Comparison of ENCODE assay signal across 13 mouse cellular contexts in the genomic region with DNA sequence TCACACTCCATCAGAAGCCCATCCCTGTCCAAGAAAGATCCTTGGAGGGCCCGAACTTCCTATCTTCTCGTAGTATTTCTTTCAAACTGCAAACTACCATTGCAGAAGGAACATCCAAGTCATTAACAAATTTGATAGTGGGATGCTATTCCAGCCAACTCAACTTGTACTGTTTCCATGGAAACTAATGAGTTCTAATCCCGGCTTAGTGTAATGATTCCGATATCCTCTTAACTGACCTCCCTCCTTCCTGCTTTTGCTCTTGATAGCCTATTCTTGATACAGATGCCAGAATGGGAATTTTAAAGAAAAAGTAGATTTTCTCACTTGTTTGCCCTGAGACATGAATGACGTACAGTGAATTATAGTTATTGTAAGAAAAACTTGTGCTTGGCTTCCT.
DNase-seq lines count a peak whose midpoint lies in the region; ATAC-seq and TF ChIP-seq lines count a peak whose summit lies in the region.
"Had no signal": no experiment of that assay in that cellular context is flagged by ENCODE, and none has a peak within 500 bp of the region (broad histone marks: within the 10 kb centered on the region; RNA-seq: fewer than 3 reads in every experiment).

No protein-coding gene starts in this region.

- no peak for DNase-seq in lung, postnatal 36 days
- no peak for DNase-seq in left cerebral cortex, postnatal 36 days (ENCODE audit: low spot score in 2 of 2)
- no peak for DNase-seq in liver, embryonic 11.5 days (ENCODE audit: low spot score)
- DNase-seq: adrenal gland, adult 8-10 months; cerebellum, adult 2 months; kidney, adult 8-10 months; right cerebral cortex, postnatal 4 days had no signal

- peaks cover 13% of the 10 kb centered on the region for H3K4me1 ChIP-seq in lung, embryonic 15.5 days
- peaks cover 15% of the 10 kb centered on the region for H3K4me1 ChIP-seq in embryonic fibroblast, embryonic 13.5 days (ENCODE audit: control insufficient read depth, insufficient read depth, low read length)
- H3K4me1 ChIP-seq in forebrain, embryonic 15.5 days: peaks cover 9% of the 10 kb centered on the region
- no peaks in the 10 kb centered on the region for H3K4me1 ChIP-seq in neural tube, embryonic 14.5 days (ENCODE audit: control insufficient read depth, insufficient read depth, low read length)
- H3K4me1 ChIP-seq in liver, embryonic 11.5 days (replicated peaks; ENCODE audit: control insufficient read depth, insufficient read depth, low read length): no peaks in the 10 kb centered on the region

- no peak for TF ChIP-seq CTCF in embryonic fibroblast, embryonic 13.5 days (IDR thresholded peaks at IDR 0.05; ENCODE audit: borderline replicate concordance, insufficient read depth, low read length)

- TF ChIP-seq POLR2A in embryonic fibroblast, embryonic 13.5 days (IDR thresholded peaks at IDR 0.05; ENCODE audit: low read depth, low read length): no peak

- H3K9me3 ChIP-seq in lung, embryonic 15.5 days: no peaks in the 10 kb centered on the region
- H3K9me3 ChIP-seq in forebrain, embryonic 15.5 days: no peaks in the 10 kb centered on the region
- H3K9me3 ChIP-seq in neural tube, embryonic 14.5 days (ENCODE audit: control insufficient read depth, low read length): no peaks in the 10 kb centered on the region
- H3K9me3 ChIP-seq in liver, embryonic 11.5 days (ENCODE audit: control insufficient read depth, low read length): no peaks in the 10 kb centered on the region
- H3K9me3 ChIP-seq: limb, embryonic 12.5 days had no signal

- no peak overlapping the region for H3K4me2 ChIP-seq in lung, embryonic 15.5 days
- H3K4me2 ChIP-seq in forebrain, embryonic 15.5 days (replicated peaks): no peak overlapping the region
- H3K4me2 ChIP-seq in neural tube, embryonic 14.5 days (ENCODE audit: low read depth, low read length): no peak overlapping the region
- H3K4me2 ChIP-seq in liver, embryonic 11.5 days: no peak overlapping the region
- H3K4me2 ChIP-seq: limb, embryonic 12.5 days had no signal

- no peak overlapping the region for H3K9ac ChIP-seq in lung, embryonic 15.5 days
- H3K9ac ChIP-seq in forebrain, embryonic 15.5 days (replicated peaks): no peak overlapping the region
- H3K9ac ChIP-seq in neural tube, embryonic 14.5 days (replicated peaks; ENCODE audit: low read depth, low read length): no peak overlapping the region
- H3K9ac ChIP-seq in liver, embryonic 11.5 days (ENCODE audit: low read depth, low read length): no peak overlapping the region
- H3K9ac ChIP-seq: limb, embryonic 12.5 days had no signal

- no peak overlapping the region for H3K4me3 ChIP-seq in lung, embryonic 15.5 days
- H3K4me3 ChIP-seq in embryonic fibroblast, embryonic 13.5 days (ENCODE audit: insufficient read depth, low read length): no peak overlapping the region
- H3K4me3 ChIP-seq in forebrain, embryonic 15.5 days: no peak overlapping the region
- no peak overlapping the region for H3K4me3 ChIP-seq in neural tube, embryonic 14.5 days (ENCODE audit: low read depth, low read length)
- H3K4me3 ChIP-seq in liver, embryonic 11.5 days (ENCODE audit: low read depth, low read length): no peak overlapping the region
- H3K4me3 ChIP-seq: limb, embryonic 12.5 days had no signal

- intact Hi-C loops in left cerebral cortex, postnatal 36 days (cut with DNase I): no loop called here

- H3K27ac ChIP-seq in lung, embryonic 15.5 days: no peak overlapping the region
- H3K27ac ChIP-seq in embryonic fibroblast, embryonic 13.5 days (ENCODE audit: insufficient read depth, low read length): 0 out of 2 replicates have a peak overlapping the region, but pooled peaks have one; percentile 25
- no peak overlapping the region for H3K27ac ChIP-seq in forebrain, embryonic 15.5 days (replicated peaks)
- H3K27ac ChIP-seq in neural tube, embryonic 14.5 days (ENCODE audit: low read depth, low read length): no peak overlapping the region
- H3K27ac ChIP-seq in liver, embryonic 11.5 days (ENCODE audit: low read depth, low read length): no peak overlapping the region
- H3K27ac ChIP-seq: limb, embryonic 12.5 days; macrophage had no signal

- ATAC-seq in lung, embryonic 15.5 days (ENCODE audit: borderline replicate concordance, extremely low read depth, low FRiP score, low TSS enrichment): peak; percentile 29; the same call in 1 of the 2 replicates
- ATAC-seq in forebrain, embryonic 15.5 days (replicated peaks): peak; percentile 52; the same call in 1 of the 2 replicates
- ATAC-seq in neural tube, embryonic 14.5 days (ENCODE audit: low read depth): peak; percentile 34; the same call in 1 of the 2 replicates
- ATAC-seq in liver, embryonic 11.5 days (replicated peaks; ENCODE audit: low FRiP score): no peak

- H3K36me3 ChIP-seq in lung, embryonic 15.5 days: no peaks in the 10 kb centered on the region
- no peaks in the 10 kb centered on the region for H3K36me3 ChIP-seq in forebrain, embryonic 15.5 days
- no peaks in the 10 kb centered on the region for H3K36me3 ChIP-seq in neural tube, embryonic 14.5 days (ENCODE audit: control insufficient read depth, insufficient read depth, low read length)
- no peaks in the 10 kb centered on the region for H3K36me3 ChIP-seq in liver, embryonic 11.5 days (ENCODE audit: control insufficient read depth, insufficient read depth, low read length)

- WGBS in lung, embryonic 15.5 days: 63% methylated on average over 5 of the region's 5 CpGs
- WGBS in forebrain, embryonic 15.5 days: 11% methylated on average over 5 of the region's 5 CpGs
- 51% methylated on average over 5 of the region's 5 CpGs for WGBS in neural tube, embryonic 14.5 days
- 70% methylated on average over 5 of the region's 5 CpGs for WGBS in liver, embryonic 11.5 days

- H3K27me3 ChIP-seq in lung, embryonic 15.5 days: no peaks in the 10 kb centered on the region
- no peaks in the 10 kb centered on the region; the same call in 1 of the 2 replicates for H3K27me3 ChIP-seq in forebrain, embryonic 15.5 days
- H3K27me3 ChIP-seq in neural tube, embryonic 14.5 days (ENCODE audit: control insufficient read depth, insufficient read depth, low read length): no peaks in the 10 kb centered on the region
- H3K27me3 ChIP-seq in liver, embryonic 11.5 days (replicated peaks; ENCODE audit: control insufficient read depth, insufficient read depth, low read length): no peaks in the 10 kb centered on the region
- H3K27me3 ChIP-seq: limb, embryonic 12.5 days had no signal
